In genomic region chr16:91811876-91812275, GRCm38 (mm10) we compare ENCODE assay signal across 16 mouse cellular contexts.
DNase-seq lines count a peak whose midpoint lies in the region; ATAC-seq lines count a peak whose summit lies in the region.
"Had no signal": no experiment of that assay in that cellular context is flagged by ENCODE, and none has a peak within 500 bp of the region (broad histone marks: within the 10 kb centered on the region; RNA-seq: fewer than 3 reads in every experiment).

No protein-coding gene starts in this region.

- DNase-seq in adrenal gland, adult 2 months: peak; percentile 27
- no peak for DNase-seq in adrenal gland, postnatal 10 days
- peak; percentile 77 for DNase-seq in 416B (ENCODE audit: low read depth)
- peak; percentile 75 for DNase-seq in R1 (ENCODE audit: low read depth, low spot score)
- DNase-seq in cerebellum, adult 9-10 months: no peak
- no peak for DNase-seq in frontal cortex, postnatal 14 days (ENCODE audit: low spot score in 2 of 2)
- DNase-seq: adrenal gland, postnatal 25 days; cerebellum, adult 2 months; cerebellum, postnatal 14 days; embryo, embryonic 11 days; gastrocnemius, postnatal 14 days; heart, postnatal 36 days had no signal

- peak; percentile 26; the same call in 1 of the 2 replicates for ATAC-seq in megakaryocyte progenitor cell, adult 5-6 weeks (replicated peaks; ENCODE audit: poor library complexity)
- ATAC-seq: forebrain, embryonic 15.5 days; intestine, postnatal 0 days; Patski had no signal

Comparison
In these comparisons a context has a peak if more than half of its experiments do, and no peak if none do; other contexts are left out.
1. DNase-seq: peak in adrenal gland, adult 2 months (single experiment), 416B (single experiment) and R1 (single experiment); none in adrenal gland, postnatal 10 days (single experiment), cerebellum, adult 9-10 months (single experiment) and frontal cortex, postnatal 14 days (0 of 2).